Mouse (Mus musculus): ENCODE measurements at regions not wholly inside any gene's neighbourhood (a gene's known extent, or its start where the extent isn't known, plus 50 kb on each side); places are given as distances from the start of the nearest gene placed in this dataset.

DNA sequence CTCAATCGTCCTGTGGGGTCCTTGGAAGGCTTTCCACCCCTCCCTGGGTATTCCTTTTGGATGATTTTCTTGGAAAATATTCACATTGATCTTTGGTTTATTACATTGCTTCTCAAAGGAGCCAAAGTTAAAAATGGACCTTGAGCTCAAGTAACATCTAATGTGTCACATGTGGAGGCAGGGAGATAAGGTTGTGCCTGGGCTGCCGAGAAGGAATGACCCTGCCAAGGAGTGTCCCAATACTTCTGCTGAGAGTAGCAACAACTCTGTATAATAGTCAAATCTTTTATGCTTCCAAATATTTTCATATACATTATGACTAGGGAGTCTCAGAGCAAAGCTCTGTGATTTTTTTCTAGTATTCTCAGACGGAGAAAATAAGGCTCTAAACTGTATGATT, 113.4 kb upstream of the Nt5c1b start:
- DNase-seq (ENCODE audit: low spot score in 2 of 2) = no peak

DNA sequence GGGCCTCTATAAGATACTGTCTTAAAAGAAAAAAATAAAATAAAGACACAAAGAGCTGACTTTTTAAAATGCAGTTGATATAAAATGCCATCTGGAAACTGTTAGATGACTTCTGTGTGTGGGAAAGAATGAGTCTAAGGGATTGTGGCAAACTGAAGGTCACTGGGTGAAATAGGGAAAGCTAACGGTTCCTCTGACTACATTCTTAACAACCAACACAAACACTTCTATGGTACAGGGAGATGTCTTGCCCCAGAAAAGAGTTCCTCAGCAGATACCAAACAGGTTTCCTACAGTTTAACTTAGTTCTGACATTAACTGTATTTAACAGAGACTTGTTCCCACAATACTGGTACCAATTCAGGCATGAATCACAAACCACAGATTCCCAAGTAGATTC, 103.6 kb upstream of the Nt5c1b start:
- no peak for DNase-seq (ENCODE audit: low spot score in 2 of 2)

DNA sequence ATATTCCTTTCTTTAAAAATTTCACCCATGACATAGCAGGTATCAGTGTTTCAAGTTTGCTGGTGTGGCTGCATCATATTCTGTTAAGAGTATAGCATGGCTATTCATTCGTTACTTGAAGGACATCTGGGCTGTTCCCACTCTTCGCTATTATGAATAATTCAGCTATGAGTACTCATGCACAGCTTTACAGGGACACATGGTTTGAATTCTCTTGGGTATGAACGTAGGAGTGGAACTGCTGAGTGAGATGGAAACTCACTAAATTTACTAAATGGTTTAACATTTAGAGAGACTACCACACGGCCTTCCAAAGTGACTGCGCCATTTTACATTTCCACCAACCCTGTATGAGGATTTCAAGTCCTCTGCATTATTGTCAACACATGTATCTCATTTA, 97.7 kb upstream of the Nt5c1b start:
- no peak for DNase-seq (ENCODE audit: low spot score in 2 of 2)

DNA sequence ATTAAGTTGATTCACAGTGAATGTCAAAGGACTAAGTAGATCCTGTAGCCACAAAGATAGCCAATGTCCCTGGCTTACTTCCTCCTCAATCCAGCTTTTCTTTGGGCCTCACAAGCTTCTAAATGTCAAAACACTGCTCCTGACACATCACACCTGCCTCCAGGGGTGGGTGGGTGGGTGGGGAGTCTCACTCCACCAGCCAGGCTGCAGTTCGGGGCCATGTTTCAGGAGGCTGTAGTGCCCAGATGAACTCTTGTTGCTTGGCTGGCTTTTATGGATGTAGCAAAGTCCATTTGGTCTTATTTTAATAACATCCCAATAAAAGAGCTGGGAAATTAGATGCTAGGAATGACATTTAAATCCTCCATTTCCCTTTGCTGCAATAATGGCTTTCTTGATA, 94.5 kb upstream of the Nt5c1b start:
- no peak for DNase-seq (ENCODE audit: low spot score in 2 of 2)

DNA sequence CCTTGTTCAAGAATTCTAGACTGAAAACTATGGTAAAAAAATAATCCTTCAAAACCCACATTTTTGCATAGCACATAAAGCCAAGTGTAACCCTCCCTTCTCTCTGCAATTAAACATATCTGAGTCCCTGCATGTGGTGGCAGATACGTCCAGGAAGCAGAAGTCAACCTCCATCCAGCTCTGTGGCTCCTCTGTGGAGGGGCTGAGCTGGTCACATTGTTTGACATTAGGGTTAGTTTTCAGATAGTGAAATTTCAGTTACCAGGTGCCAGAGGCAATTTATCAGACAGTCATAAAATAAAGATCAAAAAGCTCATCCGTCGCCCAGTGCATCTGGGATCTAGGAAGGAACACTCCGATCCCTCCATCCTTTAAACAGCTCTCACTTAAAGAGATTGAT, 77.1 kb upstream of the Nt5c1b start:
- no peak for DNase-seq (ENCODE audit: low spot score in 2 of 2)

DNA sequence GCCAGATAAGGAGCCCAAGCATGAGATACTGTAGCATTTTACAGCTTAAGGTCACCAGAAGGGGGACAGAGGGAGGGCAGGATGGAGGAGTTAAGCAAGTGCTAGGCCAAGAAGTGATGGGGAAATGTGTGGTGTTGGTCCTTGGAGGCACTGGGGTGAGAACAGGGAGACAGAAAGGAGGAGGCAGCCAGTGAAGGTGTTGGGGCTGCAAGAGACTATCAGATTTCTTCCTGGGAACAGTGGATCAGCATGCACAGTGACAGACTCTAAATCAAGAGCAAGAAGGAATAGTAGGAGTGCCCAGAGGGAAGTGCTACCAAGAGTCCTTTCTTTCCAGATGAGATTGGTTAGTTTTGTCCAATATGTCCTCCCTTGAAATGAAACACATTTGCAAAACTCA, 63.8 kb upstream of the Nt5c1b start:
- DNase-seq (ENCODE audit: low spot score in 2 of 2) = no peak
